Mouse (Mus musculus) adrenal gland, adult 18-20 months (tissue): ENCODE results near the gene Dmrta2. TPM values are rescaled to one million over a fixed set of nuclear protein-coding genes. Genes with fewer than 3 reads are reported as not detected.

Experiments
- DNase-seq, 2 experiments: peaks; one replicate each; pipeline ENCODE4 v3.0.0; 2021 to 2022; ENCODE audit warnings: low spot score in 2 of 2
- total RNA-seq, 2 experiments: library from RNA; stranded (reverse); gene quantifications; 1 replicate in 1 of 2; 2 replicates in 1 of 2; pipeline ENCODE4 v1.2.3; 2021

Gene Dmrta2
- total RNA-seq, 2 experiments from 2014 or later, result 0.10 to 0.17 TPM

GRCm38 (mm10) chr4:109979461-109980320 is 1.8 kb downstream of the Dmrta2 start:
- DNase-seq, result no peak

GRCm38 (mm10) chr4:109980321-109981082 is 2.6 kb downstream of the Dmrta2 start:
- no peak for DNase-seq

- no peak for DNase-seq
Observed at GRCm38 (mm10) chr4:109981083-109981870, 3.4 kb downstream of the Dmrta2 start.

- no peak for DNase-seq
Observed at GRCm38 (mm10) chr4:109981871-109982680, 4.2 kb downstream of the Dmrta2 start.

GRCm38 (mm10) chr4:109982681-109983265 is 4.9 kb downstream of the Dmrta2 start:
- DNase-seq, result no peak

GRCm38 (mm10) chr4:109983281-109984001 is 5.6 kb downstream of the Dmrta2 start:
- DNase-seq, result no peak

GRCm38 (mm10) chr4:109984011-109984411 is 6.2 kb downstream of the Dmrta2 start:
- no peak for DNase-seq

- DNase-seq, result no peak
Observed at GRCm38 (mm10) chr4:109984496-109985423, 6.9 kb downstream of the Dmrta2 start.

GRCm38 (mm10) chr4:109985424-109986172 is 7.7 kb downstream of the Dmrta2 start:
- no peak for DNase-seq

- no peak for DNase-seq
Observed at GRCm38 (mm10) chr4:109986301-109986700, 8.4 kb downstream of the Dmrta2 start.

GRCm38 (mm10) chr4:109986748-109987355 is 9.0 kb downstream of the Dmrta2 start:
- no peak for DNase-seq

- no peak for DNase-seq
Observed at GRCm38 (mm10) chr4:109987560-109988362, 9.9 kb downstream of the Dmrta2 start.

GRCm38 (mm10) chr4:109988411-109988810 is 10.6 kb downstream of the Dmrta2 start:
- DNase-seq, result no peak

- no peak for DNase-seq
Observed at GRCm38 (mm10) chr4:109989213-109989612, 11.4 kb downstream of the Dmrta2 start.

- no peak for DNase-seq
Observed at GRCm38 (mm10) chr4:110006044-110006443, 28.2 kb downstream of the Dmrta2 start.

- no peak for DNase-seq
Observed at GRCm38 (mm10) chr4:110019145-110019544, 41.3 kb downstream of the Dmrta2 start.
